Mouse (Mus musculus): ENCODE measurements at regions not wholly inside any gene's neighbourhood (a gene's known extent, or its start where the extent isn't known, plus 50 kb on each side); places are given as distances from the start of the nearest gene placed in this dataset.
A peak's percentile ranks its signal among the peaks of the same experiment; 100 is the strongest.

- DNase-seq: no peak
Observed at GRCm38 (mm10) chrX:128585496-128586105, 849.2 kb upstream of the Cldn34c4 start.

DNA sequence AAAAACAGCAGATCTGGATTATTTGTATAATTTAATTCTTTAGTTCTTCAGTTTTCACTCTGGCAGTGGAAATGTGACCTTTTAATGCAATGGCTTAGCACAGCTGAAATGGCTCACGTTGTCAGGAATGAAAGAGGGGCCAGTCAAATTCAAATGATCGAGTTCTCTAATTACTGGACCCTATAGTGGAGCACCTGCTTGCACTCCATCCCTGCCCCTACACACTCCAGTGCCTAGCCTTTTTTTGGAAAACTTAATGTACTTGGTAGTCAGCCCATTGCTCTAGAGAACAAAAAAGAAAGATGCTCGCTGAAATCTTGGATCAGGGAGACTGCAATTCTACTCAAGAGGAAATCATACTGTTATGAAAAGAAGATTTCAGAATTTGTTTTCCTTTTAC, 841.0 kb upstream of the Cldn34c4 start:
- no peak for DNase-seq

- DNase-seq: peak; percentile 49
Observed at GRCm38 (mm10) chrX:128576269-128576871, 840.0 kb upstream of the Cldn34c4 start.
